Mouse (Mus musculus): Measurements from ENCODE around the gene Timm8a2.
"Not testable (repeated sequence)": the region's sequence is repeated elsewhere in the genome, so short reads cannot be mapped to it uniquely, and the experiment has no call there.

The Timm8a2 gene

DNA sequence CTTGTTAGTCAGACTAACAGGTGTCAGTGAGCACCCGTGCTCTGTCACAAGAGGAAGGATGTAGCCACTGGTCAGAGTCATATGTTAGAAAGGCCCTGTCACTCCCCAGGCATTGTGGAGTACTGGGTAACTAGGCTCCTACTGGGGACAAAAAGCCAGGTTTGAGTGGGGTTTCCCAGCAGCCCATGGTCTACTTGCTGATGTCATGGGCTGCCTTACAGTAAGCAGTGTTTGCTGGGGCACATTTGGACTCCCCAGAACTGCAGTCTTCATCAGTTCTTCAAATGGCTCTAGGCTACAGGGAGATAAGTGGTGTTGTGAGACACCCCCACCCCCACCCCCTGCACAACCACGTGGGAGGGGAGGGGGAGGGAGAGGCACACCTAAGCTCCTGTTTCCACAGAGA is 23.5 kb downstream of the Timm8a2 start:
- no peak for DNase-seq (ENCODE audit: low read depth, low spot score)

GRCm38 (mm10) chr14:122060642-122061041 is 26.2 kb downstream of the Timm8a2 start:
- peak; percentile 22 for DNase-seq (ENCODE audit: low read depth, low spot score)

GRCm38 (mm10) chr14:122061376-122061775 is 26.9 kb downstream of the Timm8a2 start:
- DNase-seq (ENCODE audit: low read depth, low spot score), result no peak

- no peak for DNase-seq (ENCODE audit: low read depth, low spot score)
Observed at GRCm38 (mm10) chr14:122062411-122063090, 28.1 kb downstream of the Timm8a2 start.

GRCm38 (mm10) chr14:122063599-122063998 is 29.1 kb downstream of the Timm8a2 start:
- DNase-seq (ENCODE audit: low read depth, low spot score), result no peak

DNA sequence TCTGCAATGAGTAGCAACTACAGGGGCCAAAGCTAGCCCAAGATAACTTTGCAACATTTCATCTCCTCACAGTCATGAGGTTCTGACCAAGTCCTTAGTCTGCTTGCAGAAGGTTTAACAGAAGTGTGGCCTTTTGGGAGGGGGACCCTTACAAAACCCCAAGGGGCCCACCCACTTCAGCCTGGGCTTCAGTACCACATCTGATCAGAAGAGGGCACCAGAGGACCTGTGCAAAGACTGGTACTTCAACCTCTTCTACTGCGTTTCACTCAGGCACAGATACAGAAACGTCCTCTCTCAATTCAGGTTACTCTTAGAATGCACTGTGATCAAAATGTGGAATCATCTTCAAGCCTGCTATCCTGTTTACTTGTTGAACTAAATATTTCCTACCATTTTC is 30.0 kb downstream of the Timm8a2 start:
- peak; percentile 36 for DNase-seq (ENCODE audit: low read depth, low spot score)

DNA sequence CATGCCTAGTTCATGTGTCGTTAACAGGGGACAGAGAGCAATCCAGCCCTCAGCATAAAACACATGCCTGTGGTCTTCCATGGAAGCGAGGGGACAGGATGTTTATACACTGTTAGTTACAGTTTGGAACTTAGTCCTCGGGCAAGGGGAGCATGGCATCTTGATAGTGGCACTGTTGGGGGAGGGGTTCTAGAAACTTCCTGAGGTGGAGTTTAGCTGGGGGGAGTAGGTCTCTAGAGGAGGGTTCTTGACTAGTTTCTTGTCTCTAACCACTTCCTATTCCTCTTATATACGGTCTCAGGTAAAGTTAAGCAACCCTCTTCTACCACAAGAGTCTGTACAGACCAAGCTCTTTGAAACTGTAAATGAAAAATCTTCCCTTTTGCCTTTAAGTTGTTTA is 31.8 kb downstream of the Timm8a2 start:
- DNase-seq (ENCODE audit: low read depth, low spot score), result no peak

GRCm38 (mm10) chr14:122068036-122068435 is 33.6 kb downstream of the Timm8a2 start:
- not testable (repeated sequence) for DNase-seq (ENCODE audit: low read depth, low spot score)

DNA sequence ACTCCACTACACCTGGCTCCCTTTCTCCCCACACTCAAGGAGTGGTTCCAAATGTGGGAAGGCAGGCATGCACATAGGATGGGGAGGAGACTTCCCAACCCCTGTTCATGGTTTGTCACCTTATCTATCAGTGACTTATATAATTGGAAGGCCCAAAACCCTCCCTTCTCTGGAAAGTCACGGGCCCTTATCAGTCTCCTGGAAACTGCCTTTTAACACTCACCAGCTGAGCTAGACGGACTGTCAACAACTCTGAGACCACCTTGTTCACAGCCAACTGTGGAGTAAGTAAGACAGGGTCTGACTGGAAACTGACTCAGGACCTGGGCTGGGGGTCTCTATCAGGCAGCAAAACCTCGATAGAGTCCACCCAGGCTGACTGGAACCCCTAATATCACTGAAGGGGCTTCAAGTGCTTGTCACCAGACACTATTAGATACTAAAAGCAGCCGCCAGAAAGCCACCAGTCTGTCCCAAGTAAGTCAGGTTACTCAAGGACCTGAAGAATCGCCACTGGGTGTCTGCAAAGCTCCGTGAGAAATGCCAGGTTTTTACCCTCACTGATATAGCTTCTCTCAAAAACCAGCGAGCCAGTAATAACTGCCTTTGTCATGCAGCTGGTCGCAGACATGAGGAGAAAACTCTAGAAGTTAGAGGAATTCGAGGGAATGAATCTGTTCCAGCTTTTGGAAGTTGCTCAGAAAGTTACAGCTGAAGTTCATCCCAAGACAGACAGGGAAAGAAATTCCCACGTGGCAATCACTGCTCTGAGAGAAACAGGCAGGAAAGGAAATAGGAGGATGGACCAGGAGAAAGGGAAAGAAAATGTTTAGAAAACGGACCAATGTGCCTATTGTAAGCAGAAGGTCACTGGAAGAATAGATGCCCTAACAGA is 34.6 kb downstream of the Timm8a2 start:
- DNase-seq (ENCODE audit: low read depth, low spot score), result no peak

DNA sequence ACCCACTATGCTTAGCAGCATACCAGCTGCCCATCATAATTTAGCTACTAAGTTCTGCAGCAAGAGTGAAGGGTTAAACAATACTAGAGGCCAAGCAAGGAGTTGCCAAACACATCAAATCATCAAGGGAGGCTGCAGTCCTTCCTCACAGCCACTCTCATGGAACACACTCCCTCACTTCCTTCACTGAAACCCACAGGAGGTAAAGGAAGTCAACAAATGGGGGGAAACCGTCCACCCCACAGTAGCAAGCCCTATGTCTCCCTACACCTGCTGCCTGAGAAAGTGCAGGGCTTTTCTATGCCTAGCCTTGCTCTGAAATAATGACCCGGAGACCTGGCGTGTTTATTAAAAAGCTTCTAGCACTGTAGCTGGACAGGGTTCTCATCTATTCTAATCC is 35.5 kb downstream of the Timm8a2 start:
- no peak for DNase-seq (ENCODE audit: low read depth, low spot score)

DNA sequence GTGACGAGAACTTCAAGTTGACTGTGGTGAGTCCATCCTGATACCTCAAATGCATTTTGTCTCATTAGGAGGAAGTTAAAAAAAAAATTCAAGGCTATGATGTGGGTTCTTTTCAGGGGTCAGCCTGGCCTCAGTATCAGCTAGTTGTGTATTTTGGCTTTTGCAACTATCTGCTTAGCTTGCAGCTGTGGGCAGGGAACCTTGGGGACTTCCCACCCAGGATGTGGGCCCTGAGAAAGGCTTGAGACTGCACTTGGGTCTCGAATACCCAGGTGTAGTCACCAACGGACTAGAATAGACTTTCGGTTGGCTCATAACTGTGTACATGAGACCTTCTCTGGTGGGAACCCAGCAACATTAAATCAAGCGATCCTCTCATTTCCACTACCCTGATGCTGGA is 38.9 kb downstream of the Timm8a2 start:
- DNase-seq (ENCODE audit: low read depth, low spot score), result no peak

DNA sequence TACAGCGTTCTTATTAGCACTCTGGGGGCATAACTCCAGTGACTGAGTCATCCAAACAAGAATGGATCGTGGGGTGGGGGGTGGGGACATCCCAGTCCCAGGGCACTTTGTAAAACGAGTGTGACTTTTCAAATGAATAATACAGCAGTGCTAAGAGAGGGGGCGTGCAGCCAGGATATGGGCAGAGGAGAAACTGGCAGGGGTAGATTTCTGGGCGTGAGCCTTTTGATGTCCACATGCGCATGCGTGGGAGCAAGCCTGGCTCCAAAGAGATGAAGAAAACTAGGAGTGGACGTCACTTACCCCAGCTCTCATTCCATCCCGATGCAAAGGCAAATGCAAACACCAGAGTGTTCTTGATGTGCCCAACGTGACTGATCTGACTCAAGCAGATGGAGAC is 39.9 kb downstream of the Timm8a2 start:
- no peak for DNase-seq (ENCODE audit: low read depth, low spot score)

- DNase-seq (ENCODE audit: low read depth, low spot score), result no peak
Observed at GRCm38 (mm10) chr14:122075485-122076200, 41.2 kb downstream of the Timm8a2 start.

DNA sequence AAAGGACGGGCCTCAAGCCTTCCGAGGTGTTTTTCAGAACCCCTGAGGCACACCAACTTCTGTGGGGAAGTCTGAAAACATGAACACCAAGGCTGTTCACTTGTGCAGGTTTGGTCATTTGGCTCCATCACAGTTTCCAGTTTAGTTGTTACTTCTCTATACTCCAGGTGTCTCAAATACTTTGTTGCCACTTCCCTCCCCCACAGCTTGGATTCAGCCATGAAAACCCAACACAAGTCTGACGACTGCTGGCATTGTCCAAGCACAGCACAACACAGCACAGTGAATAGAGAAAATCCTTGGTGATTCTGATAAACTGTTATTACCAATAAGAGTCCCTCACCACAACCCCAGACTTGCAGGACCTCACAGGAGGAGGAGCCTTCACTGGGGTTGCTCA is 42.5 kb downstream of the Timm8a2 start:
- DNase-seq (ENCODE audit: low read depth, low spot score), result no peak

- DNase-seq (ENCODE audit: low read depth, low spot score), result peak; percentile 24
Observed at GRCm38 (mm10) chr14:122079428-122079827, 45.0 kb downstream of the Timm8a2 start.

DNA sequence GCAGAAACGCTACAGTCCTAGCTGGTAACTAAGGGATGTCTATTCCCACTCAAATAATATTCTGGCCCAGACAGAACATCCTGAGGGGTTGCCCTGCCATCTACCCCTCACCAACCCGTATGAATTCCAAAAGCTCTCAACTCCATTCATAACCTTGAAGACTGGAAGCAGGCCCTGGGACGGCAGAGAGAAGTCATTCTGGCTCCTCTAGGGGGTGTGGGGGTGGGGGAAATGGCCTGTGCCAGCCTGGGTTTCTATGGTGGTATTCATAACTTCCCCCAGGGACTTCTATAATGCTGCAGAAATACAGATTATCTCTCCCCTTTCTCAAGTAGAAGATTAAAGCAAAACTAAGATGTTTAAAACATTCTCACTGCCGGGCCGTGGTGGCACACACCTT is 45.4 kb downstream of the Timm8a2 start:
- no peak for DNase-seq (ENCODE audit: low read depth, low spot score)

DNA sequence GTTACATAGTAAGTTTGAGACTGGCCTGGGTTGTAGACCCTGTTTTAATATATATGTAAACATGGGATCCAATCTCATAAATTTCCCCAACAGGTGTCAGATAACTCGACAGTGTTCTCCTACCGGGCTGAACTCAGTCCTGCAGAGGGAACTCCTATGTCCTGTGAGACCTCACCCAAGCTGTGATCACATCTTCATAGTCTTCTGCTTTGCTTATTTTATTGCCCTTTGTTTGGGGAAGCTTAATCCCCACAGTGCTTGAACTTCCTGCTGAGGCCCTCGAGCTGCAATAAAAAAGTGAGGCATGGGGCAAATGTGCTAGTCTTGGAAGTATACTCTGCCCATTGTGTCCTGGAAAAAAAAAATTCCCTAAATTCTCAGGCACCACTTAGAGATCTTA is 46.8 kb downstream of the Timm8a2 start:
- DNase-seq (ENCODE audit: low read depth, low spot score), result no peak

DNA sequence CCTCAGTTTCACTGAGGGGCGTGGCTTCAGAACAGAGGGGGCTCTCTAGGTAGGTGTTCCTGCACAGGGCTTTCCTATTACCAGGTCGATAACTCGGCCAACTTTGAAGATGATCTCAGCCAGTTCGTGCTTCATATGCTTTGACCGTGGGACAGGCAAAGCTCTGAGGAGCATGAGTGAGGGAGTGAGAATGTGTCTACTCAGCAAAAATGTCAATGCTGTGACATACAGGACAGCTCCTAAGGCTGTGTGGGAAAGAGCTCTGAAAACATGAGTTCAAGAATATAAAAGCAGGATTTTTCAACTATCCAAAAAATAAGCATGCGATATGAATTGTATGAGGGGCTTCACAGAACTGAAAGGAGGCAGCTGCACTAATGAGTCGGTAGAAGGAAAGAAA is 49.0 kb downstream of the Timm8a2 start:
- no peak for DNase-seq (ENCODE audit: low read depth, low spot score)

DNA sequence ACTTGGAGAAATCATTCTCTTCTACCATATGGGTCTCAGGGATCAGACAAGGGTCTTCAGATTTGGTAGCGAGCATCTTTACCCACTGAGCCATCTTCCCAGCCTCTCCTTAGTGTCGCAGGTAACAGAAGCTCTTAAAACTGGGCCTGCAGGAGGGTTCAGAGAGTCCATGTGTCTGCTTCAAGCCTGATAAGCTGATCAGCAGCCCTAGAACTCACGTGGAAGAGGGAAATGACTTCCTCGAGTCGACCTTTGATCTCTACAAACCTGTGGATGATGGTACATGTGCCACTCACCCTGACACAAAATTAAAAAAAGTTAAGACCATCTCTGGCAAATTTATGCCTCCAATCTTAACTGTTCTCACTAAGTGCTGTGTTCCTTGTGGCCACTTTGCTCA is 53.5 kb downstream of the Timm8a2 start:
- no peak for DNase-seq (ENCODE audit: low read depth, low spot score)
